Mouse (Mus musculus): Measurements from ENCODE around the gene P2ry12.

DNA sequence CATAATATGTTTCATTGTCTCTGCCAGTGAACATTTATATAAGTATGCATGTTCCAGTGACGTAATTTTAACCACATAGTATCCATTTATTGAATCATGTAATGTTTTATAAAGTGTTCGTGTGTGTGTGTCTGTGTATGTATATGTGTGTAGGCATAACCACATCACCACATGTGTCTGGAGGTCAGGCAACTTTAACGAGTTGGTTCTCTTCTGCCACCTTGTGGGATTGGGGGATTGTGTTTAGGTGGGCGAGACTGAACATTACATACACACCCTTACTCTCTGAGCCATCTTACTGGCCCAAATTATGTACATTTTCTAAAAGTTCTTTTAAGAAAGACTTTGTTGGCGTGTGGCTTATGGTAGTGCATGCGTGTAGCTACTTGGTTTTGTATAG lies 94.2 kb downstream of the P2ry12 start:
- TF ChIP-seq CTCF (IDR thresholded peaks at IDR 0.05; ENCODE audit: low read depth) (peak; percentile 34), EP300 (IDR thresholded peaks at IDR 0.05; ENCODE audit: low read depth) (no peak)
